Mouse (Mus musculus) C2C12 (cell line): ENCODE results near the gene Pop5.

Source experiments
- CTCF ChIP-seq: IDR thresholded peaks from one replicate; pipeline ENCODE4 v1.5.1; 2011; ENCODE audit not compliant: control insufficient read depth, insufficient read depth, insufficient read length
- MYOD1 ChIP-seq: IDR thresholded peaks from one replicate; pipeline ENCODE4 v1.6.1; 2011; ENCODE audit warnings: low read depth; ENCODE audit not compliant: control insufficient read depth, insufficient read length

GRCm38 (mm10) chr5:115193669-115194625, 41.7 kb upstream of the Pop5 start, which contains the start of gene Cabp1:
- no peak for TF ChIP-seq CTCF
- no peak for TF ChIP-seq MYOD1
